Mouse (Mus musculus) heart, adult 2 months (tissue): ENCODE data around the gene Prpf40a. TPM values are rescaled to one million over a fixed set of nuclear protein-coding genes. Genes with fewer than 3 reads are reported as not detected.

Experiments used
- DNase-seq, 2 experiments: peaks; one replicate each; pipeline ENCODE4 v3.0.0; 2021
- H3K27ac ChIP-seq: fragments of 200-600 bp; 2 replicates; pipeline ENCODE4 v1.8.1; 2022
- H3K27me3 ChIP-seq: fragments of 200-500 bp; 2 replicates; pipeline ENCODE4 v1.6.1; 2012; ENCODE audit warnings: mild to moderate bottlenecking, low read length, inconsistent platforms, mixed read lengths; ENCODE audit not compliant: control insufficient read depth, insufficient read depth
- H3K36me3 ChIP-seq: fragments of 200-500 bp; 2 replicates; pipeline ENCODE4 v1.6.1; 2012; ENCODE audit warnings: low read length, inconsistent platforms; ENCODE audit not compliant: control insufficient read depth, insufficient read depth
- H3K4me1 ChIP-seq: fragments of 200-500 bp; 2 replicates; pipeline ENCODE4 v1.6.1; 2011; ENCODE audit warnings: low read length; ENCODE audit not compliant: control insufficient read depth, insufficient read depth
- H3K4me3 ChIP-seq: fragments of 200-600 bp; 2 replicates; pipeline ENCODE4 v1.8.1; 2022
- H3K79me2 ChIP-seq: fragments of 200-500 bp; replicated peaks from 2 replicates; pipeline ENCODE4 v1.6.1; 2012; ENCODE audit warnings: mild to moderate bottlenecking, inconsistent platforms, low read length, moderate library complexity, mixed read lengths; ENCODE audit not compliant: control insufficient read depth, insufficient read depth
- H3K9ac ChIP-seq: fragments of 200-500 bp; 2 replicates; pipeline ENCODE4 v1.6.1; 2012; ENCODE audit warnings: low read depth, mild to moderate bottlenecking, control low read depth, inconsistent platforms, low read length, mixed read lengths
- CTCF ChIP-seq: fragments of 200-600 bp; IDR thresholded peaks from 2 replicates; pipeline ENCODE4 v1.8.1; 2022; ENCODE audit warnings: antibody characterized with exemption, mild to moderate bottlenecking, moderate library complexity
- EP300 ChIP-seq: fragments of 200-500 bp; IDR thresholded peaks from 2 replicates; pipeline ENCODE4 v1.6.1; 2011; ENCODE audit warnings: low read depth, low read length, control low read depth; ENCODE audit not compliant: insufficient read depth
- POLR2A ChIP-seq: fragments of 200-500 bp; IDR thresholded peaks from 2 replicates; pipeline ENCODE4 v1.6.1; 2011; ENCODE audit warnings: mild to moderate bottlenecking, low read depth, low read length, control low read depth; ENCODE audit not compliant: insufficient read depth
- WGBS: fragments of 180-500 bp; shearing (Covaris S2); methylation state at CpG from one replicate; pipeline ENCODE4 v1.1.7; 2018; 5-methylcytosine and 5-hydroxymethylcytosine counted together
- intact Hi-C: fragments of 180-260 bp; cut with DNase I; formaldehyde crosslinking; loops from one replicate; pipeline ENCODE4 v1.15.1; 2025
- polyA plus RNA-seq: library from polyadenylated mRNA; depleted of rRNA; stranded (reverse); fragments of >200 nt; gene quantifications from 2 replicates; pipeline ENCODE4 v1.2.3, GENCODE M21; 2012
- total RNA-seq, 2 experiments: library from RNA; stranded (reverse); gene quantifications; 2 replicates each; pipeline ENCODE4 v1.2.3; 2021

The Prpf40a gene
- total and polyA plus RNA-seq, 3 experiments, result 7.9 to 30.2 (median 28.7) TPM

DNA sequence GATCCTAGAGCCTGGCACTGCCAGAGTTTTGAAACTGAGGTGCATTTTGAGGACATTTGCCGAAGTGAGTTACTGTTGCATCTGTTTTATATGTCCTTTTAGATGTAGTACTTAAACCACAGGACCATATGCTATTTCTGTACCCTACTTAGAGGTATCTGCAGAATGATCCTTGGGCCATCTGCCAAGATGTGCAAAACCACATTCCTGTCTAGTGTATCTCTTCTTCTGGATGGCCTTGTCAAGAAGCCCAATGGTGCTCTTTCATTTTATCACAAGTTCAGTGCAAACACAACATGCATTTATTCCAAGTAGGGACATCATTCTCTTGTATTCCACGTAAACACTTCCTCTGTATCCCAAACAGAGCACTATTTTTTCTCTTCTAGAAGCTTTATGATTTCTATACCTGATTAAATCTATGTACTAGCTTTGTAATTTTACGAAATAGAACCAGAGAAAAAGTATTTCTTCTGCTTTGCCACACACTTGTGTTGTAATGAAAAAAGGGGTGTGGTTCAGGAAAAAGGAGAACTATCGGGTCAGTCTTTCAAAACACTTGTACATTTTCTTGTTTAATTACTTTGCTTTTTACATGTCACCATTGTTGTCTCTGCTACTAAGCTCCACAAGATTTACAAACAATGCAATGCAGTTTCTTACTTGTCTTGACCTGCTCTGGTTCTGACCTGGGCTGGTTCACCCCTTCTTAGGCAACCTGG, 9.2 kb upstream of the Prpf40a start:
- Histone ChIP-seq H3K27me3 (no peaks in the 10 kb centered on the region), H3K27ac (no peak overlapping the region), H3K36me3 (peaks cover 5% of the 10 kb centered on the region), H3K4me1 (no peaks in the 10 kb centered on the region; the same call in 1 of the 2 replicates), H3K4me3 (no peak overlapping the region), H3K9ac (no peak overlapping the region), H3K79me2 (no peaks in the 10 kb centered on the region)
- intact Hi-C loops, result loop anchor here (5.0 kb wide), 1 partner anchor 443 kb away; no protein-coding TSS in a partner anchor
- WGBS, result 66% methylated on average over 4 of the region's 4 CpGs
- no peak for TF ChIP-seq POLR2A
- TF ChIP-seq CTCF, result no peak
- no peak for TF ChIP-seq EP300
- no peak for DNase-seq

DNA sequence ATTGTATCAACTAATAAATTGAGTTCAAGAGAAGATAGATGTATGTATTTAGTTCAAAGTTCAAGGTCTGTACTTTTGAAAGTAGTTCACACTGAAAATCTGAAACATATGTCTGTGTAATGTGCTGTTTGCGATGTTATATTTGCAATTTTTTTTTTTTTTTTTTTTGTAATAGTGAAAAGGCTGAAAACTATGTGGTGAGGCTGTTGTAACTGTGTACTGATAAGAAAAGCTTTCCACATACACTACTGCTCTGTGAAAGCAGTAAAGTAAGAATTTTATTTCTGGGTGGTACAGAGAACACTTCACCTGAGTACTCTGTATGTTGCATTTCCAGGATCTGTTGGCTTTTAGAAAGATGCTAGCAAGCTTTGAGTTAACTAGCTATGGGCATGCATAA, 8.1 kb upstream of the Prpf40a start:
- TF ChIP-seq CTCF (no peak), EP300 (no peak), POLR2A (no peak)
- Histone ChIP-seq H3K4me1 (no peaks in the 10 kb centered on the region; the same call in 1 of the 2 replicates), H3K36me3 (peaks cover 8% of the 10 kb centered on the region)

DNA sequence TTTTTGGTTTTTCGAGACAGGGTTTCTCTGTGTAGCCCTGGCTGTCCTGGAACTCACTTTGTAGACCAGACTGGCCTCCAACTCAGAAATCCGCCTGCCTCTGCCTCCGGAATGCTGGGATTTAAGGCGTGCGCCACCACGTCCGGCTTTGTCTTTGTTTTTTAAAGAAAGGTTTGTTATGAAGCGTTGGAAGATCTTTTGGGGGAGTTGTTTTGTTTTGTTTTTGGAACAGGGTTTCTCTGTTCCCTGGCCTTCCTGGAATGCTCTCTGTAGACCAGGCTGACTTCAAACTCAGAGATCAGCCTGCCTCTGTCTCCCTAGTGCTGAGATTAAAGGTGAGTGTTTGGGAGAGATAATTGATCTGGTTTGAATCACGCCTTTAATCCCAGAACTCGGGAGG, 5.3 kb upstream of the Prpf40a start:
- H3K9ac ChIP-seq, result no peak overlapping the region
- H3K4me3 ChIP-seq, result no peak overlapping the region
- H3K36me3 ChIP-seq, result peaks cover 11% of the 10 kb centered on the region
- WGBS, result 94% methylated on average over 10 of the region's 10 CpGs
- no peaks in the 10 kb centered on the region for H3K79me2 ChIP-seq
- intact Hi-C loops, result loop anchor here (10.0 kb wide), 1 partner anchor 772 kb away; the partner anchor contains the start of gene Arl5a
- H3K27me3 ChIP-seq, result no peaks in the 10 kb centered on the region
- no peak for DNase-seq
- TF ChIP-seq EP300 (no peak), CTCF (no peak), POLR2A (no peak)
- no peak overlapping the region for H3K27ac ChIP-seq
- no peaks in the 10 kb centered on the region; the same call in 1 of the 2 replicates for H3K4me1 ChIP-seq

More for the DNA sequence above, 8.1 kb upstream of the Prpf40a start:
- Histone ChIP-seq H3K9ac (no peak overlapping the region), H3K27me3 (no peaks in the 10 kb centered on the region), H3K27ac (no peak overlapping the region), H3K79me2 (no peaks in the 10 kb centered on the region), H3K4me3 (no peak overlapping the region)
- 90% methylated on average over 1 of the region's 1 CpGs for WGBS
- DNase-seq, result no peak
- intact Hi-C loops, result loop anchor here (10.0 kb wide), 1 partner anchor 774 kb away; the partner anchor contains the start of gene Arl5a

DNA sequence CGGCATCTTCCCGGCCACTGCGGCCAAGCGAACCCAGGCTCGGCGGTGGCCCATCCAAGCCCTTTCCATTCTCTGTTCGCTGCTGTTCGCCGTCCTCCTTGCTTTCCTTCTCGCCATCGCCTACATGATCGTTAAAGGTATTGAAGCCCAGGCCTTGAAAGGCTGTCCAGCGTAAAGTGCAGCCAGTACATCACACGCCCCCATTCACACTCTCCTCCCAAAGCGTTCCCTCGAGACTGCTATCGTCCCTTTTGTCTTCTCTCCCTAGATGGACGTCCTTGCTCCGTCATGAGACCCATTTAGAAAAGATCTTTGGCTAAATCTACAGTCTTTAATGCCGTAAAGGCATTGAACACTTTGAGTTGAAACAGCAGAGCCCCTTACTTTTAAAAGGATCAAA, 1.3 kb upstream of the Prpf40a start:
- intact Hi-C loops, result loop anchor here (5.0 to 10.0 kb wide), 3 partner anchors 335 to 768 kb away; partner anchors contain the start of genes Arl5a, Fmnl2 and Stam2
- Histone ChIP-seq H3K27ac (peak overlapping the region; percentile 96), H3K9ac (peak overlapping the region; percentile 81), H3K27me3 (no peaks in the 10 kb centered on the region), H3K36me3 (peaks cover 14% of the 10 kb centered on the region; the same call in 1 of the 2 replicates), H3K4me1 (peaks cover 3% of the 10 kb centered on the region; the same call in 1 of the 2 replicates), H3K4me3 (peak overlapping the region; percentile 75), H3K79me2 (peaks cover 2% of the 10 kb centered on the region)
- WGBS, result under 1% methylated on average over 20 of the region's 20 CpGs
- TF ChIP-seq CTCF (no peak), POLR2A (no peak), EP300 (no peak)
- DNase-seq, result no peak

DNA sequence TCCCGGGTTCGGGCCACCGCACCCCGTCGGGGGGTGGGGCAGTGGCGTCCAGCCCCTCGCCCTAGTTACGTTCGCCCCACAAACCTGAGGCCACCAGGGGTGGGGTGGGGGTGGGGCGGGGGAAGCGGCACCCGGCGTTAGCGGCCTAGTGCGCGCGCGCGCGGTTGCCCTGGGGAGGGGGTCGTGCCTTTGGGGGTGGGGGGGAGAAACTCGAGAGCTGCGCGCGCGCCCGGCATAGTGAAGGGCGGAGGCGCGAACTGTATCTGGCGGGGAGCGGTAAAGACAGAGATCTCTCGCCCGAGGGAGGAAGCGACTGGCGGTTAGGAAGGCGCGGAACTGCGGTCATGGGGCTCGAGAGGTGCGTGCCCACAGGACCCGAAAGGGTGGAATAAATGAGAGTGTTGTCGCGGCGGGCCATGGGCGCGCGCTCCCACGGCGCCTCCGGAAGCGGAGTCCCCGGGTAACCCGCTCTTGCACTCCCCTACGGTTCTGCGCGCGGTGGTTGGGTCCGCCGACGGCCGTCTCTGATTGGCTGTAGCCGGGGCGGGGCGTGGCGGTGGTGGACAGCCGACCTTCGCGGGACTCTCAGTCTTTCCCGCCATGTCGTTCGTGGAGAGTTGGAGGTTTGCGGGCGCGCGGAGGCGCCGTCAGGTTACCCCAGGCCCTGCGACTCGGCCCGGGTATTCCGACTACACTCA, 588 bp upstream of the Prpf40a start, which contains the start of gene Arl6ip6:
Arl6ip6 (plus strand) TSS at position 204 of the 698 bp plus-strand sequence.
- WGBS, result 2% methylated on average over 76 of the region's 82 CpGs
- TF ChIP-seq CTCF, result no peak
- TF ChIP-seq POLR2A, result peak; percentile 72
- Histone ChIP-seq H3K27me3 (no peaks in the 10 kb centered on the region), H3K79me2 (peaks cover 2% of the 10 kb centered on the region), H3K9ac (peak within 1 kb of the TSS; percentile 81), H3K36me3 (peaks cover 14% of the 10 kb centered on the region; the same call in 1 of the 2 replicates), H3K4me1 (peaks cover 3% of the 10 kb centered on the region; the same call in 1 of the 2 replicates), H3K4me3 (peak within 1 kb of the TSS; percentile 75), H3K27ac (peak within 1 kb of the TSS; percentile 96)
- DNase-seq, result peak; percentile 98 to 99
- intact Hi-C loops, result loop anchor here (5.0 to 10.0 kb wide), 3 partner anchors 334 to 767 kb away; partner anchors contain the start of genes Arl5a, Fmnl2 and Stam2

DNA sequence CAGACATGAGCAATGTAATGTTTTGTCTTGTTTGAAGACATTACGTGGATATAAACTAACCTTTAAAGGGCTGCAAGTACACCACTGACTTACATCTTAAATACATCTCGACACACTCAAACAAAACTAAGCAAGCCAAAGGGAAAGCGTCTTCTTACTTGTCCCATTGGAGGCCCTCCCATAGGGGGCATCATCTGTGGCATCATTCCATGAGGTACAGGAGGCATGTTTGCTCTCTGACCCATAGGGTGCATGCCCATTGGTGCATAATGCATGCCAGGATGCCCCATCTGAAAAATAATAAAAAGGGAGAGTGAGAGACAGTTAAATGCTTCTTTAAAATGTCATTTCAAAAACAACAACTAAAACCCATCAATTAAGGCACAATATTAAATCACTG, 1.3 kb downstream of the Prpf40a start:
- no peak for TF ChIP-seq EP300
- TF ChIP-seq CTCF, result 0 out of 2 replicates have a peak, but pooled peaks have one; percentile 8
- no peak for TF ChIP-seq POLR2A
- Histone ChIP-seq H3K27ac (no peak overlapping the region), H3K27me3 (no peaks in the 10 kb centered on the region), H3K79me2 (peaks cover 2% of the 10 kb centered on the region), H3K36me3 (peaks cover 11% of the 10 kb centered on the region; the same call in 1 of the 2 replicates), H3K4me3 (no peak overlapping the region; the same call in 1 of the 2 replicates), H3K4me1 (peaks cover 3% of the 10 kb centered on the region; the same call in 1 of the 2 replicates), H3K9ac (no peak overlapping the region)
- no peak for DNase-seq
- WGBS, result 69% methylated on average over 3 of the region's 3 CpGs
- intact Hi-C loops, result loop anchor here (5.0 to 10.0 kb wide), 3 partner anchors 333 to 765 kb away; partner anchors contain the start of genes Arl5a, Fmnl2 and Stam2
